Mouse (Mus musculus) layer of hippocampus, adult 8-10 months (tissue): ENCODE results near the gene Pibf1. TPM values are rescaled to one million over a fixed set of nuclear protein-coding genes. Genes with fewer than 3 reads are reported as not detected.

ENCODE experiments used
- DNase-seq, 2 experiments: peaks; one replicate each; pipeline ENCODE4 v3.0.0; 2022; ENCODE audit warnings: low spot score in 2 of 2
- total RNA-seq, 4 experiments: library from RNA; stranded (reverse); gene quantifications; 2 replicates each; pipeline ENCODE4 v1.2.4; 2022

Gene Pibf1
- total RNA-seq = 10 to 100 TPM; 13.3 to 17.2 (median 14.5) TPM

DNA sequence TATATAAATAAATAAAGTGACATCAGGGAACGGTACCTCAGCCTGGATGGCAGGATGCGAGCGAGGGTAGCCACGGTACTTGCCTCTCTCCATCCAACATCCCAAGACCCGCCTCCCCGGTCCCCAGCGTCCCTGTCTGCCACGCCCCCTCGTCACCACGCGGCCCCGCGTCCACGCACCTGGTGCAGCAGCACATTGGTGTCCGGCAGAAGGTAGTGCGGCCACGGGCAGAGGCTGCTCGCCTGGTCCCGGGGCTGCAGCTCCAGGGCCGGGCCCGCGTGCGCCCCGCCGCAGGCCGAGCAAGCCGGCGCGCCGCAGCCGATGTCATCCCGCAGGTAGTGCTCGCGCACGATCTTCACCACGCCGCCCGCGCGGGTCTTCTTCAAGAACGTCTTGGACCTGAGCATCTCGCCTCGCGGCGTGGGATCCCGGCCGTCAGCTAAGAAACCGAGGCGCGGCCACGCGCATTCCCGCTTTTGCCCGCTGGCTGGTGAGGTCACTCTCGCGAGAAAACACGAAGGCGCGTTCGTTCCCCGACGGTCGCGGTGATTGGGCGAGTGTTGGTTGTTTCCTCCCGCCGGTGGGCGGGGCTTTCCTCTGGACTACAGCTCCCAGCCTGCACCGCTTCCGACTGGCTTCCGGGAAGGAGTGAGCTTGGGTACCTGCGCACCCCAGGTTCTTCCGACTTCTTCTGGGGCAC, at the start of gene Pibf1, which contains the start of gene Dis3:
Pibf1 (plus strand) TSS at position 158 of the 700 bp plus-strand sequence.
Dis3 (minus strand) TSS at position 504 of the 700 bp plus-strand sequence.
- DNase-seq = peak; percentile 98

DNA sequence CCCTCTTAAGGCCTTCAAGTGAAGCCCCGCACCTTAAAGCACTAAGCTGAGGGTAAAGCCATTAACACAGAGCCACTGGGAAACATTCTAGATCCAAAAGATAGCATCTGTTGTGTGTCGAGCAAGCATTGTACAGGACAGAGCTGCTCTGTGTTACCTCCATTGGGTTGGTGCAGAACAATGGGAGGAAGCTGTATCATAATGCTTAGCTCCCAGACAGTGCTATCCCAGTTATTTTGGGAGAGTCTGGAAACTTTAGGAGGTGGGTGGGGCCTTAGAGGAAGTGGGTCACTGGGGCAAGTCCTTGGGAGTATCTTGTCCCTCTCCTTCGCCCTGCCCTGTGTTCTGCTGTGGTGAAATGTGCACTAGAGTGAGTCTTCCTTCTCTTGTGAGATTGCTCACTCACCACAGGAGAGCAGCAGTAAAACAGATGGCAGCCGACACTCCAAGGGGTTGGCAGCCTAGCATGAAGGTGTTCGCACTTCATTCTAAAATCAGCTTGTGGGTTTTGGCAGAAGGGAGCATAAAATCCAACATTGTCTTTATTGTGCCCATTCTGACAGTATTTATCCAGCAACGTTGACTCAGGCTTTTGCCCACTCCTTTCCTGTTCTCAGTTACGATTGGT, 40.2 kb upstream of the Pibf1 start:
- no peak for DNase-seq

DNA sequence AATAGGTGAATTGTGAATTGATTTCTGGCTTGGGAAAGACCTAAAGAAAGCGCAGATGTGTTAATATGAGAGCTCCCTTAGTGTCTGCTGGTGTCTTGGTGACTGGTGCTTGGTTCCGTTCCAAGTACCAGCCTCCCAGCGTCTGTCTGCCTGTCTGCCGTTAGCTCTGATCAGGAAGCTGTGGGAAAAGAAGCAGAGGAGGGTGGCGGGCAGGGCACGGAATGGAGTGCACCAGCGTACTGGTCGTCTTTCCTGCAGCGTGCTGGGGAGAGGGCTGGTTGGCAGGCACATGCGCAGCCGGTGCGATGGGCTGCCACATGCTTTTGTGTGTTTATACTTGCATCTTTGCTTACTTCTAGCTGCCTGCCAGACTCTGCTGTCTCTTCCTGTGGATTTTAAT, 38.6 kb upstream of the Pibf1 start:
- peak; percentile 44 to 53 for DNase-seq

DNA sequence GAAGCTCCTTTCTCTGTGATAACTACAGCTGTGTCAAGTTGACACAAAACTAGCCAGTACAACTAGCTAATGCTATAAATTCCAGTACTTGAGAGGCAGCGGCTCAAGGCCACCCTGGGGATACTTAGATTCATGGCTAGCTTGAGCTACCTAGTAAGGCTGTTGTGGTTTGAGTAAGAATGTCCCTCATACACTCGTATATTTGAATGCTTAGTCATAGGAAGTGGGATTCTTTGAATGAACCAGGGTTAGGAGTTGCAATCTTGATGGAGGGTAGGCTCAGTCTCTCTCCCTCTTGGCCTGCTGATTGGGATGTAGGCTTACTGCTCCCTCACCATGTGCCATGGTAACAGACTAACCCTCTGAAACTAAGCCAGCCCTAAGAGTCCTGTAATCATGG, 36.1 kb upstream of the Pibf1 start:
- no peak for DNase-seq

DNA sequence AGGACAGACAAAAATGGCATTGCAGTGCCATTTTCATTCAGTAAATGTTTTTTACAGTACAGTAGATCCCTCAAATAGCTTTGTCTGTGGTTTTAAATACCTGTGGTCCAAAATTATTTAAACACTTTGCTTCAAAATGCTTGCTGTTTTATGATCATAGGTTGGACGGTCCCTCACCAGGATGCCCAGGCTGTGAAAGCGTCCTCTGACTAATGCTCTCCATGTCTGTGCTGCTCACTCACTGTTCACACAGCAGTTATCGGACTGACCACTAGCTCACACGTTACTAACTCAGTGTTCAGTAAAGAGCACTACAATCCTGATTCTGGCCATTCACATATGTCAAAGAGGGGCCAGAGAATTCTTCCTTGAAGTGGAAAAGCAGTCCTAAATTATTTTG, 28.1 kb upstream of the Pibf1 start:
- DNase-seq = no peak

DNA sequence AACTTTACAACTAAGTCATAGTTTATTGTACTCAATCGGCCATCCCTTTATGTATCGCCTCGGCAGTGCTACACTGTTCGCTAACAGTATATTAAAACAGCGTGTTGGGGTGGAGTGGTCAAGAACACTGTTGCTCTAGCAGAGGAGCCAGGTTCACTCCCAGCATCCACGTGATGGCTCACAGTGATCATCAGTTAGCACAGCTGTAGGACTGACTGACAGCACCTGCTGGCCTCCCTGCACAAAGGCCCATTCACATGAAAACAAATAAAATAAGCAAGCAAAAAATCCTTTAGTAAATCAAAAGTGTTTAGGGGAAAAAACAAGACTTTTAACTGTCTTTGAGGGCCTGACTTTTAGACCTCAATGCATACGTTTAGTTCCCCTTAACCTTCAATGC, 10.3 kb upstream of the Pibf1 start:
- no peak for DNase-seq

- DNase-seq = no peak
Measured at GRCm38 (mm10) chr14:99099967-99100587, 853 bp downstream of the Pibf1 start.

GRCm38 (mm10) chr14:99103050-99103449, 3.8 kb downstream of the Pibf1 start:
- DNase-seq = no peak

GRCm38 (mm10) chr14:99104542-99105123, 5.4 kb downstream of the Pibf1 start:
- DNase-seq = no peak

DNA sequence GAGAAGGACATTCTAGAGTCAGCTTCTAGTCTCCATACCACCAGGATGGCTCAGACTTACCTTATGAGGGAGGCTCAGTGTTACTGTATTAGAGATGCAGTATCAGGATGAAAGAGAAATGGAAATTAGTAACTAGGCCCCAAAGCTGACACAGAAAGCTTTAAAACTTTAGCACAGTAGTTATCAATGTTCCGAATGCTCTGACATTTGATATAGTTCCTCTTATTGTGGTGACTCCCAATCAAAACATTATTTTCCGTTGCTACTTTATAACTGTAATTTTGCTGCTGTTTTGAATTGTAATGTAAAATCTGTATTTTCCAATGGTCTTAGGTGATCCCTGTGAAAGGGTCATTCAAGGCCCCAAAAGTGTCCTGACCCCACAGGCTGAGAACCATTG, 7.4 kb downstream of the Pibf1 start:
- no peak for DNase-seq

DNA sequence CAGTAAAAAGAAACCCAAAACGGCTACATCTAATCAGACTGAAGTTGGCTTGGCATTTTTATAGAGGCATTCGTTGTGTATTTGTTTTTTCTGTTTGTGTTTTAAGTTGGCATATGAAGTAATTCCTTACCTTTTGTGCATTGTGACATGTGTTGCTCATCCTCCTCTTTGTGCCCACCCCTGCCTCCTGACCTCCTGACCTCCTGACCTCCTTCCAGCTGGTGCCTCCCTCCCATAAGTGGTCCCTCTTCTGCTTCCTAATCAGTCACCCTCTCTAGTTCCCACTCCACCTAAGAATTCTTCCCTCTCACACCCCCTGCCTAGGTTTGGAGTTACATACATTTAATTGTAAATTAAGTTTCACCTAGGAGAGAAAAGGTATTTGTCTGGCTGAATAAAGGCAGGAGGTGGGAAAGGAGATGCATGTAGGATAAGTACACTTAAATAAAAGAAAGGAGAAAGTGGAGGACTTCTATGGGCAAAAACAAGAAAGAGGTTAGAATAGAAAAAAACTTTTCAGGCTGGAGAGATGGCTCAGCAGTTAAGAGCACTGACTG, 8.5 kb downstream of the Pibf1 start:
- DNase-seq = no peak

GRCm38 (mm10) chr14:99108762-99109161, 9.5 kb downstream of the Pibf1 start:
- no peak for DNase-seq

DNA sequence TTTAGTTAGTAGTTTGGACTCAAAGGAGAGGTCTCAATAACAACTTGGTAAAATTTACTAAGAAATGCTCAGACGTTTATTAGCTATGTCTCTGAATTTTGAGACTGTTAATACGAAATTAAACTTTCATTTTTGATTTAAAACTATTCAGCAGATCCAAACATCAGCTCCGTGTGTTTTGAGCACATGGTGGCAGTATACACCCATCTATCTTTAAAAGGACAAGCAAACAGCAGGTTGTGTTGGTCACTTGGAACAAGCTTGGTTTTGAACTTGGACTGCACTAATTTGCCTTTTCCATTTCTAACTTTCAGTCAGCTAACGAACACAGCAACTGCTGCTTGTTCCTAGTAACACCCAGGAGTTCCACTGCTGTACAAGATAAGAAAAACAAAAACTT, 18.4 kb downstream of the Pibf1 start:
- no peak for DNase-seq

GRCm38 (mm10) chr14:99121584-99122339, 22.5 kb downstream of the Pibf1 start:
- DNase-seq = no peak

DNA sequence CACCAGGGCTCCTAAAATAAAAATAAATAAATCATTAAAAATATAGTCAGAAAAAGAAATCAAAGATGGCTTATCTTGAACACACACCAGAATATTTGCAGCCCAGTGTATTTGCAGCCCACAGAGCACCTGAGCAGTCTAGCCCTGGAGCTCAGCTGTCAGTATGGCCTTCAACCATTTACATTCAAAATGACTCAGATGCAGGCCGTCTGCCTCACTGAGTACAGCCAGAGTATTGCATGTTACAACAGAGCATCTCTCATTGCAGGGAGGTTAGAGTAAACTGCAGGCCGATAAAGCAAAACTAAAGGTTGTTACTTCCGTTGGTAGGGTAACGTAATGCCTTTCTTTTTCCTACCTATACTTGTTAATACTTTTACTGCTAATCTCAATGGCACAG, 24.9 kb downstream of the Pibf1 start:
- DNase-seq = no peak

DNA sequence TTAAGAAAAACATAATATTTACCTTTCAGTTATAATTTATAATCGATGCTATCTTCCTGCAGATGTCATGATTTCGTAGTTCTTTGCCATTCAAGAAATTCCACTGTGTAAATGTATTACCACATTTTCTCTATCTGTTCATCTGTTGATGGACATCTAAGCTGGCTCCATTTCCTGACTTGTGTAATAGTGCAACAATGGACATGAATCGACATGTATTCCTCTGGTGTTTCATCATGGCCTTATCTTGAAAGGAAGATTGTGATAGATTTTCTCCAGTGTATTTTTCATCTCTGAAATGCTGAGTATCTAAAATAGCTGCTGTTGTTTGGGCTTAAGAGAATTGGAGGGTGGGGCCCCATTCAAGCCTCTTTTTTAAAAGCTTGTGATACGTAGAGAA, 27.5 kb downstream of the Pibf1 start:
- no peak for DNase-seq

- DNase-seq = no peak
Measured at GRCm38 (mm10) chr14:99127509-99127908, 28.3 kb downstream of the Pibf1 start.

DNA sequence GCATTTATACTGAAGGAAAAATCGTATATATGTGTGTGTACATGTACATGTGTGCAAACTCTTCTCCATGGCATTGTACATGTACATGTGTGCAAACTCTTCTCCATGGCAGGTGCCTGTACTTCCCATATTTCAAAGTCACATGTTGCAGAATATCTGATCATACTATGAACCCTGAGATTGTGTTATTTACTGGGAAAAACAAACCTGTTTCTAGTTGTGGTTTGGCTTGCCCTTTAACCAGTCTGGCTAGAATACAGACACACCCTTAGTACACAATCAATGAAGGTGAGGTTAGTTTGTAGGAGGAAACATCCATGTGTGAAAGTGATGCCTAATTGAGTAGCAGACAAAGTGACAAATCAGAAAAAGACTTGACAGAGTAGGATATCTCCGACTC, 29.8 kb downstream of the Pibf1 start:
- DNase-seq = no peak

GRCm38 (mm10) chr14:99134048-99134447, 34.8 kb downstream of the Pibf1 start:
- no peak for DNase-seq

GRCm38 (mm10) chr14:99135761-99136160, 36.5 kb downstream of the Pibf1 start:
- DNase-seq = no peak

DNA sequence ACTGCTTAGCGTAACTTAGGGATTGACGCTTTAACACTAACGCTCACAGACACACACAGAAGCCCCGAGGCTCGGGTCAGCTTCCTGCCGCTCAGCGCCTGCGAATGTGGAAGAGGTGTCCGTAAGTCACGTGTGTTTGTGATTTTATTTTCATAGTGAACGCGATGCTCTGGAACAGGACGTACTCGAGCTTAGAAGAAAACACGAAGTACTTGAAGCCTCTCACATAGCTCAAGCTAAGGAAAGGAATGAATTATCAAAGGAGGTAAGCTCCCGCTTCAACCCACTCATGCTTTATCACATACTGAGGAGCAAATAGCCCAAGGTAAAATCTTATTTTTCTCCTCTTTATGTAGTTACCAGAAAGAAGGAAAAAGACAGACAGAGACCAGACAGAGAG, 37.1 kb downstream of the Pibf1 start:
- no peak for DNase-seq
